Mouse (Mus musculus): ENCODE results near the gene 4930516K23Rik.

Gene 4930516K23Rik

DNA sequence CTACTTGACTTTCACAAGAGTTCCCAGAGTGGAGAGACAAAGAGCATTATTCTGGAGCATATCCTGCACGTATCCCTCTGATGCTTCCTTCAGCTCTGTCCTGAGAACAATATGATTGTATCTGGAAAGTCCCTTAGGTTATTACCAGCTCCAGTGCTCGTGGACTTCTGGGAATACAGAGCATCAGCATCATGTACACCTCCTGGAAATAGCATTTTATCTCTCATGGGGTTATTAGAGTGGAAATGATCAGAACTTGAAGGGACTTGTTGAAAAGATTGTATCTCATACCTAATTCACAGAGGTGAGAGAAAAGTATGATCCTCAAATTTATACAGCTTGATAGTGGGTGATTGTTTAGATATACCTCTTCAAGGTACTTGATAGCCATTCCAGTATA is at the start of gene 4930516K23Rik:
TSS of gene 4930516K23Rik (minus strand) at position 101 of the 400 bp plus-strand sequence.
- DNase-seq (ENCODE audit: low spot score) = no peak

DNA sequence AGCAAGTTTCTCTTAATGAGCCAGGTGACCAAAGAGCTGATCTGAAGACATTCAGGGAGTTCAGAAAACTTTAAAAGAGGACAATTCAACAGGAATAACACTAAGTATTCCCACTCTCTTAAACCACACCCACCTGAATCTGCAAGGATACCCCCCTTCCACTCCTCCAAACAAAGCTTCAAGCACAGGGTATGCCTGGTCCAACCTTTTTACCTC is 43.4 kb upstream of the 4930516K23Rik start, which contains the start of gene Olfr646:
TSS of gene Olfr646 (plus strand) at position 117 of the 216 bp plus-strand sequence.
- DNase-seq (ENCODE audit: low spot score) = no peak

DNA sequence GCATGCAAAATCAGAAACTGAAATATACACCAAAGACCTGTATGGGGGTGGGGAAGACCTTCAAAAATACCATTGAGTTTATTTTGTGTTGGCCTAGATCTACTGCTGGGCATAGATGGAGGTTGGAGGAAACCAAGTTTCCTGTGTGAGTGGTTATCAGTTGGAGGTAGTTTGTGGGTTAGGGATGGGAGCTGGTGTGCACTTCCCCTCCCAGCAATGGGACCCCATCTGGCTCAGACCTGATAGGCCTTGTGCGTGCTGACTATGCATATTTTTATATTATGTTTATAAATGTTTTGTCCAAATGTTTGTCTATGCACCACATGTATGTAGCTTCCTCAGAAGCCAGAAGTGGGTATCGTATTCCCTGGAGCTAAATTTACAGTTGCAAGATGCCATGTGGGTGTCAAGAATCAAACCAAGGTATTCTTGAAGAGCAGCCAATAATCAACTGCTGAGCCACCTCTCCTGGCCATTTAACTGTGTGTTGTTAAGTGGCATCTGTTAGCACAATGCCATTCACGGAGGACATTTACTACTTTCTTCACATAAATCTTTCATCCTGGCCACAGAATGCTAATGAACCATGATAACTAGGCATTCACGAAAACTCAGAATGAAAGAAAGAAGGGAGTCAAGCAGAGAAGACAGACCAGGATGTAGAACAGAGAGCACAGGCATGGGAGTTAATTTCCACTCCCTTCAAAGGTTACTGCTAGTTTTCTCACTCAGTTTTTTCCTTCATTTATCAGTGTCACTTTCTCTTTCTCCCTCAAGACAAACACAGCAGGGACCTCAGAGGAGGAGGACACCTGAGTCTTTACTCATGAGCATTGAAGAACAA is 42.9 kb upstream of the 4930516K23Rik start:
- DNase-seq (ENCODE audit: low spot score) = no peak

GRCm38 (mm10) chr7:104085365-104085764 is 24.1 kb upstream of the 4930516K23Rik start, which contains the start of gene Olfr645:
Olfr645 (minus strand) TSS chr7:104085465.
- no peak for DNase-seq (ENCODE audit: low spot score)

DNA sequence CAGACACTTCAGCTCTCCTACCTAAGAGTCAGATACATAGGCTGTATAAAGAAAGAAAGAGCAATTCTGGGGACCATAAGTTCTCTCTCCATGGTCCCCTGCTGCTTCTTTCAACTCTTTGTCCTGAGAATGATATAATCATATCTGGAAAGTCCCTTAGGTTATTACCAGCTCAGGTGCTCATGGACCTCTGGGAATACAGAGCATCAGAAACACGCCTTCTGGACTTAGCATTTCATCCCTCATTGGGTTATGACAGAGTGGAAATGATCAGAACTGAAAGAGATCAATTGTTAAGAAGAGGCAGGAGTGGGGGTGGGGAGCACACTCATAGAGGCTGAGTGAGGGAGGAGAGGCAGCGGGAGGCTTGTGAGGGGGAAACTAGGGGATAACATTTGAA is 10.5 kb upstream of the 4930516K23Rik start, which contains the start of gene Olfr644:
TSS of gene Olfr644 (minus strand) at position 101 of the 400 bp plus-strand sequence.
- no peak for DNase-seq (ENCODE audit: low spot score)

GRCm38 (mm10) chr7:104059215-104059614 is 2.0 kb downstream of the 4930516K23Rik start:
- no peak for DNase-seq (ENCODE audit: low spot score)

GRCm38 (mm10) chr7:104052566-104052965 is 8.7 kb downstream of the 4930516K23Rik start, which contains the start of gene Olfr642:
Olfr642 (minus strand) TSS chr7:104052666.
- no peak for DNase-seq (ENCODE audit: low spot score)

GRCm38 (mm10) chr7:104050745-104051144 is 10.5 kb downstream of the 4930516K23Rik start:
- no peak for DNase-seq (ENCODE audit: low spot score)

- DNase-seq (ENCODE audit: low spot score) = no peak
Observed at GRCm38 (mm10) chr7:104035145-104035544, 26.1 kb downstream of the 4930516K23Rik start, which contains the start of gene Olfr641. Olfr641 (plus strand) TSS chr7:104035445.

DNA sequence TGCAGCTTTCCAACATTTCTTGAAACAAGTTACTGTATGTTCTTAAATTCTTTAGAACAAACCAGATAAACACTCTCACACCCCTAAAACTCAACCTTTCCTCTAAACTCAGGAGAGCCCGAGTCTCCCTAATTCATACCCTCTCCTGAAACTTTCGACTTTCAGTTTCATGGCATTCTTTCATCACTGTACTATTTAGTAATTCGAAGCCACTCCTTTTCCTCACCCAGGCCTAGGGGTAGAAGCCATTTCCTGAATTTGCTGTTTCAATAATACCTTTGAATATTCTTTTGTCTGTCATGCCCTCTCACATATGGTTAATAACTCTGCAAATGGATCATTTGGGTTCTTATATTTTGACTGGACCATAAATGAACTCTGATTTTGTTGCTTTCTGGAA is 34.3 kb downstream of the 4930516K23Rik start:
- DNase-seq (ENCODE audit: low spot score) = no peak

GRCm38 (mm10) chr7:104025473-104025872 is 35.8 kb downstream of the 4930516K23Rik start, which contains the start of gene Olfr640:
Olfr640 (minus strand) TSS chr7:104025573.
- no peak for DNase-seq (ENCODE audit: low spot score)

DNA sequence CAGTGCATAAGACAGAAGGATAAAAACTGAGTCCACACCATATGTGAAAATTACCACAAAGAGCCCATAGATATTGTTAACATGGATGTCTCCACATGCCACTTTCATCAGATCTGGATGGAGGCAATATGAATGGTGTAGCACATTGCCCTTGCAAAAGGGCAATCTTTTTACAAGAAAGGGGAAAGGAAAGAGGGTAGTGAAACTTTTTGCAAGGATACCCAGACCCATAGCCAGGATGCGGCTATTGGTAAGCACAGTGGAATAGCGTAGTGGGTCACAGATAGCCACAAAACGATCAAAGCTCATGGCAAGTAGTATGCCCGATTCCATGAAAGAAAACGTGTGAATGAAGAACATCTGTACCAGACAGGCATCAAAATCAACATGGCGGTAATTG is 39.6 kb downstream of the 4930516K23Rik start:
- DNase-seq (ENCODE audit: low spot score) = no peak

DNA sequence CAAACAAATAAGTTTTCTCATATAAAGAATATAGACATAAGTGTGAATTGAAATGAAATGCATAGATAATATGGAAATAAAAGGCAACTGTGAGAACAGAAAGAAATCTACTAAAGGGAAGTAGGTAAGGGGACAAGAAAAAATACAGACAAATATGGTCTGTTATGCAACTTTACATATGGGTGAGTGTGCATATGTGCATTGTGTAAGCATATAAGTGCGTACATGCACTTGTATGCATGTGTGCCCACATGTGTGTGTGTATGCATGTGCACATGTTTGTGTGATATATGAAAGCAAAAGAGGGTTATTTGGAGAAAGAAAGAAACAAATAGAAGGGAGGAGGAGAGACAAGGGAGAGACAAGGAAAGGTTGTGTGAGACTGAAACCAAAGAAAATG is 42.3 kb downstream of the 4930516K23Rik start:
- no peak for DNase-seq (ENCODE audit: low spot score)

- DNase-seq (ENCODE audit: low spot score) = no peak
Observed at GRCm38 (mm10) chr7:104017203-104017602, 44.0 kb downstream of the 4930516K23Rik start, which contains the start of gene Olfr639. Olfr639 (minus strand) TSS chr7:104017303.

Measured in ovary, postnatal 10 days (tissue).